Mouse (Mus musculus): ENCODE measurements around the gene Rnf39.

The Rnf39 gene

GRCm38 (mm10) chr17:36942791-36943471 is at the start of gene Rnf39:
Gene Rnf39, plus strand, starts transcription at chr17:36942918.
- peak in 1 of 2 experiments; percentile 56 for DNase-seq (ENCODE audit: inconsistent age in 2 of 2, low spot score in 1 of 2)

GRCm38 (mm10) chr17:36893387-36893786 is 49.3 kb upstream of the Rnf39 start:
- no peak for DNase-seq (ENCODE audit: inconsistent age in 2 of 2, low spot score in 1 of 2)

- DNase-seq (ENCODE audit: inconsistent age in 2 of 2, low spot score in 1 of 2), result peak; percentile 22 to 73
These were observed 46.1 kb upstream of the Rnf39 start for GRCm38 (mm10) chr17:36896583-36896982.

DNA sequence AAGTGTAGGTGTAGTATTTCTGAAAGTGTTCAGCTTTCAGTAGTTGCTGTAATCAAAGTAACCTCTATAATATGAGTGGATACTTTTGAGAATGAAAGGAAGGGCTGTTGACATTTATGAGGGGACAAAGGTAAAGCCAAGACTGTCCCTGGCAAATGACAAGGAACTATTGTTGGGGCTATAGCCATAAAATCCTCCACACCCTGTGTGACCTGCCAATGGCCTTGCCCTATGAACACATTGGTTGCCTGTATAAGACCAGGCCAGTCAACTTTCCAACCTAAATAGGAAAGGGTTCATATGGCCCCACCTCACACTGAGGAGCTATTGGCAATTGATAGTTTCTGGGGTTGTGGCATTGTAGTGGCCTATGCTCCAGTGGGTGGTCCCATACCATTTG is 45.7 kb upstream of the Rnf39 start:
- no peak for DNase-seq (ENCODE audit: inconsistent age in 2 of 2, low spot score in 1 of 2)

- DNase-seq (ENCODE audit: inconsistent age in 2 of 2, low spot score in 1 of 2), result no peak
These were observed 45.0 kb upstream of the Rnf39 start, which contains the start of gene Trim31 for GRCm38 (mm10) chr17:36897552-36898205. Gene Trim31, plus strand, starts transcription at chr17:36898118.

- DNase-seq (ENCODE audit: inconsistent age in 2 of 2, low spot score in 1 of 2), result no peak
These were observed 43.3 kb upstream of the Rnf39 start for GRCm38 (mm10) chr17:36899376-36899775.

DNA sequence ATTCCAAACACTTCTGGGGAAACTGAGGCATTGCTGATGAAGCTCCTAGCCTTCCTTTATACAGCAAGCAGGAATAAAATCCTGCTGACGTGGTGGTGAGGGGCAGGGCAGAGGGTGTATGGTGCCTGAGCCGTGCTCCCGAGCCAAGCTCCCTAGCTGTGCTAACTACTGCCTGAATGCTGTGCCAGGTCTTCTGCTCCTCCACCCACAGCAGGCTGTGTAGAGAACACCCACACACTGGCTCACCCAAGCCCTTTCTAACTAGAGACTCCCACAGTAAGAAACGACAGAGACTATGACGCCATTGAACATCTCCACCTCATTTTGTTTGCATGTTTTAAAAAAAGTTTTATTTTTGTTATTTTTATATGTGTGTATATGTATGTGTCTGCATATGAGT is 42.7 kb upstream of the Rnf39 start:
- no peak for DNase-seq (ENCODE audit: inconsistent age in 2 of 2, low spot score in 1 of 2)

DNA sequence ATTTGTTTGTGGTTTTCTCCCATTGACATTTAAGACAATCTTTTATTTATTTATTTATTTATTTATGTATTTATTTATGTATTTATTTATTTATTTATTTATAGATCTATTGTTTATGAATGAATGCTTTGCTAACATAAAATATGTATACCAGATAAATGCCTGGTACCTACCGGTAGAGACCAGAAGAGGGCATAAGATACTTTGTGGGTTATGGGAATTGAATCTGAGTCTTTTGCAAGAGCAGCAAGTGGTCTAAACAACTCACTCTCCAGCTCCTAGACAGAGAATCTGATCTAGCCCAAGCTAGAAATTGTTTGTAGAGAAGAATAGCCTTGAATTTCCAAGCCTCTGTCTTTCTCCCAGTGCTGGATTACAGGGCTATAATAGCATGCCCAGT is 42.0 kb upstream of the Rnf39 start:
- no peak for DNase-seq (ENCODE audit: inconsistent age in 2 of 2, low spot score in 1 of 2)

- DNase-seq (ENCODE audit: inconsistent age in 2 of 2, low spot score in 1 of 2), result peak; percentile 22 to 54
These were observed 39.1 kb upstream of the Rnf39 start for GRCm38 (mm10) chr17:36903651-36904050.

GRCm38 (mm10) chr17:36908235-36908634 is 34.5 kb upstream of the Rnf39 start:
- no peak for DNase-seq (ENCODE audit: inconsistent age in 2 of 2, low spot score in 1 of 2)

DNA sequence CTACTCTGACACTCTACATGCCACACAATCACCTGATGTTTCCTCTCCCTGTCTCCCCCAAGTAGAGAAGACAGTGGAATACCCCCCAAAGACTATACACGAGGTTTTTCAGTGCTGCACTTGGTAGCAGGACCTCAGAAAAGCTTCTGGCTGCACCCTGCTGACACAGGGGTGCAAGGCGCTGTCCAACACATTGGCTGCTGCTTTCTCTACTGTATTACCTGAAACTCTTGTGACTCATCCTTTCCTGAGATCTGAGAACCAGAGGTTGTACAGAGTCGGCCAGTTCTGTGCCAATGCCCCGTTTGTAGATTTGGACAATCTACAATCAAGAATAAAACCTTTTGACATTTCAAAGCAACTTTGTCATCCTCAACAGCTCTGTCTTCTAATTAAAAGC is 32.9 kb upstream of the Rnf39 start:
- no peak for DNase-seq (ENCODE audit: inconsistent age in 2 of 2, low spot score in 1 of 2)

DNA sequence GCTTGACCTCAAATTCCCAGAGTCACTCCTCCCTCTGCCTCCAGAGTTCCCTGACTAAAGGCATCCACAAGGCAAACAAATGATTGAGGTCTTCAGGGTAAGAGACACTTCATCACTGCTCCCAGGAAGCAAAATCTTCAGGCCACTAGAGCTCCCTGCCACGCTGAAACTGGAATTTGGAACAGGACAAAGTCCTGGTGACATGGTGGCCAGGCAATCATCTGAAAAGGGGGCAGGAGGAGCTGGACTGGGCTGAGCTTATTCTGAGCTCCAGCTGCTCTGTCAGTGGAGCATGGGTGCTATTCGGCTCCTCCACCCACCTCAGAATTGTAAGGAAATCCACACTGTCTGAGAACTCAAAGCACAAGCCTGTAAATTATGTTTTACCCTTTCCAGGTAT is 30.7 kb upstream of the Rnf39 start:
- no peak for DNase-seq (ENCODE audit: inconsistent age in 2 of 2, low spot score in 1 of 2)

DNA sequence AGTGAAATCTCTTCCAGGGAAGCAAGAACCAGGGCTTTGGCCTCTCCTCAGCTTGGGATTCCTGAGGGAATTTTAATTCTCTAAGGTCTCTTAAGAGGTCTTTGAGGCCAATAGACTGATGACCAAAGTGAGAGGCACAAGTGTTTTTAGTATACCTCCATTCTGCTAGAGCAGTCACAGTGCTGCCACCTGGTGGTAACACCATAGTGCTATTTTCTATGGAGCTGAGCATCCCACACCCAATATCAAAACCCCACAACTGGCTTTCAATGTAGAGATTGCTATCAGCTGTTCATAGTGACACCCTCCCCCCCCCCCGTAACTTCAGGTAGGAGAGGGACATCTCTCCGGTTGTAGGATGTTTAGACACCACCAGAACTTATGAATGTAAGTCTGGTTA is 28.6 kb upstream of the Rnf39 start:
- DNase-seq (ENCODE audit: inconsistent age in 2 of 2, low spot score in 1 of 2), result peak; percentile 63 to 89

GRCm38 (mm10) chr17:36915076-36915475 is 27.6 kb upstream of the Rnf39 start:
- peak; percentile 48 to 87 for DNase-seq (ENCODE audit: inconsistent age in 2 of 2, low spot score in 1 of 2)

DNA sequence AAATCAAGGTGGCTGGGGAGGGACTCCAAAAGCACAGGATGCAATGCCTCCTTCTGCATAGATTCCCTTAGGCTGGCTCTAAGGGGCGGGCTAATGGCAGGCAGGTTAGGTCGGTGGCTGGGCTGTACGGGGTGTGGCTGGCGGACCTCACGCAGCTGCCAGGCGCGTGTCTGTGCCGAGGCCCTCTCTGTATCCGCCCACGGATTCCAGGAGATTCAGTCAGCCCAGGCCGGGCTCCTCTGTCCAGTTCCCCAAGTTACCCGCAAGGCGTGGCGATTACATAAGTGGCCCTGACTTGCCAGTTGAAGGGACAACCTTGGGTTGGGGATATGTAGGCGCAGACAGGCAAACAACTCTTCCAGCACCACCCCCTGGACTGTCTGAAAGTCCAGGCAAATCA is 22.5 kb upstream of the Rnf39 start:
- peak; percentile 89 to 93 for DNase-seq (ENCODE audit: inconsistent age in 2 of 2, low spot score in 1 of 2)

DNA sequence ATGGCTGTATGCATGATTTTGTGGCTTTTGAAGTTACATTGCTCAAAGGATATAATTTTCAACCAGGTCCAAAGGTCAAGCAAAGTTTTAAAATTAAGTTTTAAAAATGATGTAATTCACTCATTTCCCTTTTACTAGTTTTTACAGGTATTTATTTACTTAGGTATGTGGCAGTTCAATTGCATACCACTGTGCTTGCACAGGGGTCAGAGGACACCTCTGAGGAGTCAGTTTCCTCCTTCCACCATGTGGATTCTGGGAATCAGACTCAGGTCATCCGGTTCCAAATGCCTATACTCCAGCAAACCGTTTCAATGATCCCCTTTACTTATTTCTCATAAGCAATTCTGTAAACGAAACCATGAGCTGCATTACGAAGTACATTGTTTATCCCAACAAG is 20.0 kb upstream of the Rnf39 start:
- DNase-seq (ENCODE audit: inconsistent age in 2 of 2, low spot score in 1 of 2), result no peak

DNA sequence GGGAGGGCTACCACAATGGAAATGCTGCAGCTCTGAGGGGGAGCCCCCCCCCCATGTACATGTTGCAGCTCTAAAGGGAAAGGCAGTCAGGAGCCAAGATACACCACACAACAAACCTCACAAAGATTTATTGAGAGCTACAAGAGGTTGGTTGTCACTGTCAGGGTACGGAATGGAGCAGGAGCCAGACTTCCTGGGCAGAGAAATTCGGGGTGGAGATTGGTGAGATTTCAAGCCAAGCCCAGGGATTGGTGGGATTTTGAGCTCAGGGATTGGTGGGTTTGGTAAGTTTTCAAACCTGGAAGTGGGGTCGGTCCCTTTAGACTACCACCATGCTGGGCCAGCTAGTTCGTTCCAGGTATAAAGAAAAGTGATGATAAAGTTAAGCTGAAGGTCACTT is 19.2 kb upstream of the Rnf39 start:
- DNase-seq (ENCODE audit: inconsistent age in 2 of 2, low spot score in 1 of 2), result no peak

DNA sequence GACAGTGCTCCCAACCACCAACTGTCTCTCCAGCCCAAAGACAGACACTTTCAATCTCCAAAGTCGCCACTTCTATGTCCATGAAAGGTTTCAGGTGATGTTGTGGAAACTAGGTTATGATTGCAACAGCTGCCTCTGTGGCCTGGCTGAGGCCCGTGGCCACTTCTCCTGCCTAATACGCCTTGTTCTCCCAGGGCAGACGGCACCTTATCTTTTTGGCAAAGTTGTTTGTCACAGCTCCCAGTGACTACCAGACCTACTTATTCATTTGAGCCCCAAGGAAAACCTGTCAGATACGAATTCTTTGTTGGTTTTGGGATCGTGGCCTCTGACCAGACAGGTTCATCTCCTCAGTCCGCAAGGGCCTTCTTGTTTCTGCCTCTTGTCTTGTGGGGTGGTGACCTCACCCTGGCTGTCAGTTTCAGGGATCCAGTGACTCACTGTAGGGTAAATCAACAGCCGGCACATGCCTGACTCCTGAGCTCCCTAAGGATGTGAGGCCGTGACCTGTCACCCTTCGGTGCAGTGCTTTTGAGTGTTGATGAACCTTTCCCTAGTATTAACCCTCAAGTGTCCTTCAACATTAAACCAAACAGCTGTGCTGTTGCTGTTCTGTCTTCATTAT is 15.1 kb upstream of the Rnf39 start:
- DNase-seq (ENCODE audit: inconsistent age in 2 of 2, low spot score in 1 of 2), result peak; percentile 73 to 80

GRCm38 (mm10) chr17:36929236-36929932 is 13.3 kb upstream of the Rnf39 start:
- no peak for DNase-seq (ENCODE audit: inconsistent age in 2 of 2, low spot score in 1 of 2)

GRCm38 (mm10) chr17:36930233-36930632 is 12.5 kb upstream of the Rnf39 start:
- peak in 1 of 2 experiments; percentile 33 for DNase-seq (ENCODE audit: inconsistent age in 2 of 2, low spot score in 1 of 2)

DNA sequence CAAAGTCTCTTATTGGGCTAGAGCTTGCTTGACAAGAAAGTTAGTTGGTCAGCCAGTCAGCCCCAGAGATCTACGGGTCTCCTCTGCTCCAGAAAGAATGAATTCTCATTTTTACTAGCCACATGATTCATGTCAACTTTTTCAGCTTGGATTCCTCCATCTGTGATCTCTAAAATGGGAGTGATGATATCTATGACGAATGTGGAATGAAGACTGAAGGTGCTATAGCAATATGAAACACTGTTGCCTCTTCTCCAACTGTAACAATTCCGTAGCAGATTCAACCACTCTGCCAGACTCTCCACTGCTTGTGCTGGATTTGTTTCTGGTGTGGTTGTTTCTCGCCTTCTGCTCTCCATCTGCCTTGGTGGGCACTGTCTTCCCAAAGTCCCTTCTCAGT is 11.6 kb upstream of the Rnf39 start:
- DNase-seq (ENCODE audit: inconsistent age in 2 of 2, low spot score in 1 of 2), result no peak

- peak; percentile 63 to 86 for DNase-seq (ENCODE audit: inconsistent age in 2 of 2, low spot score in 1 of 2)
These were observed 10.9 kb upstream of the Rnf39 start for GRCm38 (mm10) chr17:36931806-36932205.

All from adrenal gland, adult (tissue).